Mouse (Mus musculus) spleen, adult 2 months (tissue): Measurements from ENCODE around the gene Prss37.

Experiments used
- CTCF ChIP-seq: fragments of 200-500 bp; IDR thresholded peaks from 2 replicates; pipeline ENCODE4 v1.5.1; 2011; ENCODE audit warnings: mild to moderate bottlenecking, inconsistent platforms; ENCODE audit not compliant: insufficient read depth, insufficient read length, insufficient replicate concordance; ENCODE audit errors: extremely low read depth
- POLR2A ChIP-seq: fragments of 200-500 bp; IDR thresholded peaks from 2 replicates; pipeline ENCODE4 v1.6.1; 2011; ENCODE audit warnings: low read depth, low read length, inconsistent platforms

DNA sequence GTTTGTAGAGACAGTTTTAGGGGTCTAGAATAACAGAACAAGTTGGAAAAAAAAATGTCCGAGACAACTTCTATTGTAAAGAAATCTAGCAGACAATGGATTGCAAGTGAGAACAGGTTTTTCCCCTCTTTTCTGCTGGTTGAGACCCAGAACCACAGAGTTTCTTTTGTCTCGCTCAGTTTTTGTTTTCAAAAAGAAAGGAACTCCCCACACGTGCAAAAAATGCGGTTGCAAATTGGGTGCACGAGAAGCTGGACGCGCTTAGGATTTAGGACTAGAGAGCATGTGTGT lies 47.6 kb downstream of the Prss37 start:
- TF ChIP-seq CTCF (no peak), POLR2A (no peak)
